14 mouse cellular contexts compared by ENCODE assay signal in the genomic region with DNA sequence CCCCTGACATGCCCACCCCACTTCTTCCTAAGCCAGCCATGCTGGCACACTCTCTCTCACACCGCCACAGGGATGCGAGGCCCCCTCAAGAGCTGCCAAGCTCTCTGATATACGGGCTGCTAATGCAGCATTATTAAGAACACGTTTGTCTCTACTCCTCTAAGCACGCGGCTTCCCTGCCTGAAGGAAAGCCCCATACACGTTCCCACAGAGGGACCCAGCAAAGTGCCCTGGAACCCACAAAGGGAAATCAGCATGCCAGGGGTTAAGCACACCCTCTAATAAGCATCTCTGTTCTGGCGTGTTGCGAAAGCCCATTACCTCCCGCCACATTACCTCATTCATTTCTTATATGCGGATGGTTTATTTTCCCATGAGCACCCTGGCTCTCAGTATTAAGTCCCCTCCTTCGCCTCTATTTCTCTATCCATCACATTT.
DNase-seq lines count a peak whose midpoint lies in the region; ATAC-seq and TF ChIP-seq lines count a peak whose summit lies in the region.
"Had no signal": no experiment of that assay in that cellular context is flagged by ENCODE, and none has a peak within 500 bp of the region (broad histone marks: within the 10 kb centered on the region; RNA-seq: fewer than 3 reads in every experiment).

No protein-coding gene starts in this region.

- ATAC-seq in heart, embryonic 13.5 days (ENCODE audit: extremely low read depth, insufficient number of reproducible peaks, low FRiP score, low TSS enrichment): no peak
- ATAC-seq in heart, embryonic 11.5 days (replicated peaks; ENCODE audit: insufficient number of reproducible peaks, low FRiP score, low TSS enrichment): no peak
- ATAC-seq in forebrain, embryonic 14.5 days: peak; percentile 74
- no peak; the same call in 1 of the 2 replicates for ATAC-seq in midbrain, embryonic 12.5 days (ENCODE audit: low FRiP score, low read depth)
- ATAC-seq in erythroid progenitor cell, adult 5-6 weeks (replicated peaks; ENCODE audit: low FRiP score, poor library complexity, severe bottlenecking): no peak
- ATAC-seq: Patski had no signal

- no peak overlapping the region for H3K4me2 ChIP-seq in heart, embryonic 13.5 days
- H3K4me2 ChIP-seq in heart, embryonic 11.5 days: no peak overlapping the region
- peak overlapping the region; percentile 33 for H3K4me2 ChIP-seq in forebrain, embryonic 14.5 days (ENCODE audit: low read length)
- H3K4me2 ChIP-seq in midbrain, embryonic 12.5 days (replicated peaks): no peak overlapping the region
- H3K4me2 ChIP-seq: liver, embryonic 13.5 days had no signal

- 0 out of 2 replicates have a peak overlapping the region, but pooled peaks have one; percentile 24 for H3K27ac ChIP-seq in heart, embryonic 13.5 days (replicated peaks)
- no peak overlapping the region for H3K27ac ChIP-seq in heart, embryonic 11.5 days (ENCODE audit: low read depth, low read length)
- H3K27ac ChIP-seq in forebrain, embryonic 14.5 days (ENCODE audit: low read depth, low read length): peak overlapping the region; percentile 87
- H3K27ac ChIP-seq in midbrain, embryonic 12.5 days (replicated peaks): peak overlapping the region; percentile 67; the same call in 1 of the 2 replicates
- H3K27ac ChIP-seq: liver, embryonic 13.5 days had no signal

- no peaks in the 10 kb centered on the region for H3K27me3 ChIP-seq in heart, embryonic 13.5 days (replicated peaks)
- H3K27me3 ChIP-seq in heart, embryonic 11.5 days (ENCODE audit: control insufficient read depth, insufficient read depth, low read length): no peaks in the 10 kb centered on the region
- H3K27me3 ChIP-seq in forebrain, embryonic 14.5 days (replicated peaks; ENCODE audit: control insufficient read depth, insufficient read depth, low read length): no peaks in the 10 kb centered on the region
- no peaks in the 10 kb centered on the region for H3K27me3 ChIP-seq in midbrain, embryonic 12.5 days
- H3K27me3 ChIP-seq: Patski had no signal

- 66% methylated on average over 12 of the region's 12 CpGs for WGBS in heart, embryonic 13.5 days
- WGBS in heart, embryonic 11.5 days (ENCODE audit: insufficient replicate concordance): 77% methylated on average over 12 of the region's 12 CpGs
- WGBS in forebrain, embryonic 14.5 days: 8% methylated on average over 12 of the region's 12 CpGs
- 74% methylated on average over 12 of the region's 12 CpGs for WGBS in midbrain, embryonic 12.5 days

- no peak overlapping the region for H3K9ac ChIP-seq in heart, embryonic 13.5 days
- no peak overlapping the region for H3K9ac ChIP-seq in heart, embryonic 11.5 days (ENCODE audit: low read depth, low read length)
- peak overlapping the region; percentile 47 for H3K9ac ChIP-seq in forebrain, embryonic 14.5 days (ENCODE audit: low read length)
- no peak overlapping the region for H3K9ac ChIP-seq in midbrain, embryonic 12.5 days (replicated peaks)
- H3K9ac ChIP-seq: liver, embryonic 13.5 days had no signal

- no peak overlapping the region for H3K4me3 ChIP-seq in heart, embryonic 13.5 days
- no peak overlapping the region for H3K4me3 ChIP-seq in heart, embryonic 11.5 days (ENCODE audit: low read depth, low read length)
- H3K4me3 ChIP-seq in forebrain, embryonic 14.5 days (ENCODE audit: low read depth, low read length): no peak overlapping the region
- no peak overlapping the region for H3K4me3 ChIP-seq in midbrain, embryonic 12.5 days
- H3K4me3 ChIP-seq: liver, embryonic 13.5 days had no signal

- no peaks in the 10 kb centered on the region for H3K9me3 ChIP-seq in heart, embryonic 13.5 days
- H3K9me3 ChIP-seq in heart, embryonic 11.5 days (replicated peaks; ENCODE audit: control insufficient read depth, low read length): no peaks in the 10 kb centered on the region
- H3K9me3 ChIP-seq in forebrain, embryonic 14.5 days (replicated peaks; ENCODE audit: control insufficient read depth, low read length): no peaks in the 10 kb centered on the region
- no peaks in the 10 kb centered on the region for H3K9me3 ChIP-seq in midbrain, embryonic 12.5 days
- H3K9me3 ChIP-seq: liver, embryonic 13.5 days had no signal

- TF ChIP-seq POLR2A in brain, embryonic 14.5 days (IDR thresholded peaks at IDR 0.05; ENCODE audit: borderline replicate concordance, extremely low read depth, insufficient read depth, insufficient read length, poor library complexity, severe bottlenecking): no peak

- peaks cover 61% of the 10 kb centered on the region for H3K4me1 ChIP-seq in heart, embryonic 13.5 days
- peaks cover 32% of the 10 kb centered on the region for H3K4me1 ChIP-seq in heart, embryonic 11.5 days (ENCODE audit: control insufficient read depth, insufficient read depth, low read length)
- H3K4me1 ChIP-seq in forebrain, embryonic 14.5 days (ENCODE audit: control insufficient read depth, insufficient read depth, low read length): peaks cover 29% of the 10 kb centered on the region
- peaks cover 22% of the 10 kb centered on the region for H3K4me1 ChIP-seq in midbrain, embryonic 12.5 days

- DNase-seq in brain, embryonic 14.5 days (ENCODE audit: low read depth): peak; percentile 85
- peak; percentile 72 for DNase-seq in forebrain, embryonic 14.5 days (ENCODE audit: low spot score)
- no peak for DNase-seq in embryo, embryonic 9.5 days (ENCODE audit: extremely low spot score)
- DNase-seq in gastrocnemius, postnatal 25 days: no peak
- DNase-seq: adrenal gland, postnatal 25 days; cerebellum, adult 18-20 months; kidney, adult 8-10 months; liver, embryonic 13.5 days; thymus, postnatal 4 days had no signal

- H3K36me3 ChIP-seq in heart, embryonic 13.5 days: peaks cover 10% of the 10 kb centered on the region; the same call in 1 of the 2 replicates
- no peaks in the 10 kb centered on the region; the same call in 1 of the 2 replicates for H3K36me3 ChIP-seq in heart, embryonic 11.5 days (ENCODE audit: control insufficient read depth, insufficient read depth, low read length)
- H3K36me3 ChIP-seq in forebrain, embryonic 14.5 days (ENCODE audit: control insufficient read depth, insufficient read depth, low read length): no peaks in the 10 kb centered on the region; the same call in 1 of the 2 replicates
- no peaks in the 10 kb centered on the region for H3K36me3 ChIP-seq in midbrain, embryonic 12.5 days
- H3K36me3 ChIP-seq: liver, embryonic 13.5 days had no signal

- no peak for TF ChIP-seq CTCF in brain, embryonic 14.5 days (IDR thresholded peaks at IDR 0.05; ENCODE audit: borderline replicate concordance, extremely low read depth, insufficient read depth, insufficient read length)

Comparison
In these comparisons a context has a peak if more than half of its experiments do, and no peak if none do; other contexts are left out.
1. DNase-seq: peak in brain, embryonic 14.5 days (single experiment) and forebrain, embryonic 14.5 days (single experiment); none in embryo, embryonic 9.5 days (single experiment) and gastrocnemius, postnatal 25 days (single experiment).